Mouse (Mus musculus) erythroblast, embryonic 14.5 days (primary cell): Measurements from ENCODE around the gene Plekha6.

Experiments
- GATA1 ChIP-seq: IDR thresholded peaks from 2 replicates; pipeline ENCODE4 v1.6.1; 2012; ENCODE audit warnings: low read length, inconsistent platforms, mixed read lengths
- TAL1 ChIP-seq: IDR thresholded peaks from 3 replicates; pipeline ENCODE4 v1.6.1; 2012; ENCODE audit warnings: low read length, inconsistent platforms, mixed read lengths

DNA sequence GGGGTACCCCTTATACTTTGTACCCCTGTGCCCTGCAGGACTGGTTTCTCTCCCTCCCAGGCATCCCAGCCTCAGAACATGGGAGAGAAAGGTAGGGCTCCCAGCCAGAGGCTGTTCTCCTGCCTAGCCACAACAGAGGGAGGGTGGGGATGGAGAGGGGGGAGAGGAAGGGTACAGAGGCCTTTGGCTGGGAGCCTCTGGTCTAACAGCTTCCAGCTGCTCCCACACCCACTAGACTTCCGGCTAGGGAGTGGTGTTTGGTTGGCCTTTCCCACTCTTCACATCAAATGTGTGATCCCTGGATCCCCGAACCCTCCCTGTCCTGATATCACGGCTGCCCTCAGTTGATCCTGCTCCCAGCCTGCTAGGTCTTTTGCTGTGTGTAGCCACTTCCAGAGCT lies 76.9 kb downstream of the Plekha6 start:
- no peak for TF ChIP-seq TAL1
- TF ChIP-seq GATA1: no peak
